Mouse (Mus musculus) intestine, postnatal 0 days (tissue): ENCODE results near the gene Dnah7c. TPM values are rescaled to one million over a fixed set of nuclear protein-coding genes. Genes with fewer than 3 reads are reported as not detected.

ENCODE experiments used
- ATAC-seq: fragments of 200-750 bp; cut with Nextera tagmentation; 2 replicates; pipeline ENCODE4 v1.8.0; 2017; ENCODE audit warnings: mild to moderate bottlenecking, moderate TSS enrichment, moderate library complexity
- H3K27ac ChIP-seq: fragments of 300-500 bp; sonication (generic); 2 replicates; pipeline ENCODE4 v1.5.1; 2014; ENCODE audit warnings: mild to moderate bottlenecking, low read depth, low read length, moderate library complexity
- H3K27me3 ChIP-seq: fragments of 300-500 bp; sonication (generic); replicated peaks from 2 replicates; pipeline ENCODE4 v1.6.1; 2014; ENCODE audit warnings: low read length, mixed read lengths; ENCODE audit not compliant: control insufficient read depth, insufficient read depth
- H3K36me3 ChIP-seq: fragments of 300-500 bp; sonication (generic); 2 replicates; pipeline ENCODE4 v1.6.1; 2014; ENCODE audit warnings: mild to moderate bottlenecking, moderate library complexity; ENCODE audit not compliant: control insufficient read depth, insufficient read depth
- H3K4me1 ChIP-seq: fragments of 300-500 bp; sonication (generic); replicated peaks from 2 replicates; pipeline ENCODE4 v1.6.1; 2014; ENCODE audit warnings: antibody characterized with exemption, low read length, mixed read lengths; ENCODE audit not compliant: control insufficient read depth, insufficient read depth
- H3K4me2 ChIP-seq: fragments of 300-500 bp; sonication (generic); replicated peaks from 2 replicates; pipeline ENCODE4 v1.6.1; 2014; ENCODE audit warnings: low read depth, mild to moderate bottlenecking, moderate library complexity
- H3K4me3 ChIP-seq: fragments of 300-500 bp; sonication (generic); 2 replicates; pipeline ENCODE4 v1.5.1; 2014; ENCODE audit warnings: low read depth, low read length
- H3K9ac ChIP-seq: fragments of 300-500 bp; sonication (generic); 2 replicates; pipeline ENCODE4 v1.6.1; 2014; ENCODE audit warnings: mild to moderate bottlenecking, low read depth, low read length
- H3K9me3 ChIP-seq: fragments of 300-500 bp; sonication (generic); 2 replicates; pipeline ENCODE4 v1.6.1; 2016; ENCODE audit warnings: mixed run types; ENCODE audit not compliant: control insufficient read depth
- CTCF ChIP-seq: sonication (generic); IDR thresholded peaks from 2 replicates; pipeline ENCODE4 v1.5.1; 2016; ENCODE audit warnings: low read depth, mild to moderate bottlenecking, control low read depth, antibody characterized with exemption, moderate library complexity
- WGBS: fragments of 180-500 bp; shearing (Covaris S2); extraction: QIAGEN DNeasy Blood & Tissue Kit; methylation state at CpG from one replicate; pipeline ENCODE4 v1.1.7; 2014; 5-methylcytosine and 5-hydroxymethylcytosine counted together
- polyA plus RNA-seq: library from polyadenylated mRNA; unstranded; fragments of >200 nt; fragmentation: Nextera tagmentation; extraction: Ambion mirVana; gene quantifications from 2 replicates; pipeline ENCODE4 v1.2.1, GENCODE M21; 2015

Dnah7c gene
- polyA plus RNA-seq, 1 experiment from 2014 or later, result not detected

GRCm38 (mm10) chr1:46817934-46818333 is 392.5 kb downstream of the Dnah7c start:
- ATAC-seq, result no peak
- H3K4me1 ChIP-seq, result no peaks in the 10 kb centered on the region
- H3K27me3 ChIP-seq, result no peaks in the 10 kb centered on the region
- 94% methylated on average over 5 of the region's 5 CpGs for WGBS
- H3K9ac ChIP-seq, result no peak overlapping the region
- no peaks in the 10 kb centered on the region for H3K36me3 ChIP-seq
- no peaks in the 10 kb centered on the region for H3K9me3 ChIP-seq
- H3K4me3 ChIP-seq, result no peak overlapping the region
- no peak overlapping the region for H3K4me2 ChIP-seq
- H3K27ac ChIP-seq, result no peak overlapping the region
- no peak for TF ChIP-seq CTCF

- Histone ChIP-seq H3K4me3 (no peak overlapping the region), H3K36me3 (no peaks in the 10 kb centered on the region), H3K27ac (no peak overlapping the region), H3K9me3 (no peaks in the 10 kb centered on the region), H3K4me2 (no peak overlapping the region), H3K4me1 (no peaks in the 10 kb centered on the region), H3K9ac (no peak overlapping the region), H3K27me3 (no peaks in the 10 kb centered on the region)
- ATAC-seq, result no peak
- TF ChIP-seq CTCF, result no peak
- 88% methylated on average over 4 of the region's 4 CpGs for WGBS
Measured at GRCm38 (mm10) chr1:46822256-46822972, 397.0 kb downstream of the Dnah7c start.

GRCm38 (mm10) chr1:46830066-46830843 is 404.9 kb downstream of the Dnah7c start:
- 87% methylated on average over 2 of the region's 2 CpGs for WGBS

GRCm38 (mm10) chr1:46831927-46832326 is 406.5 kb downstream of the Dnah7c start:
- Histone ChIP-seq H3K27me3 (no peaks in the 10 kb centered on the region), H3K36me3 (no peaks in the 10 kb centered on the region), H3K4me2 (no peak overlapping the region), H3K4me3 (no peak overlapping the region), H3K4me1 (no peaks in the 10 kb centered on the region), H3K9ac (no peak overlapping the region), H3K27ac (no peak overlapping the region), H3K9me3 (no peaks in the 10 kb centered on the region)
- 91% methylated on average over 5 of the region's 5 CpGs for WGBS
- ATAC-seq, result no peak
- TF ChIP-seq CTCF, result no peak

More at GRCm38 (mm10) chr1:46830066-46830843, 404.9 kb downstream of the Dnah7c start:
- no peaks in the 10 kb centered on the region for H3K27me3 ChIP-seq
- no peak for ATAC-seq
- no peaks in the 10 kb centered on the region for H3K36me3 ChIP-seq
- no peak overlapping the region for H3K9ac ChIP-seq
- H3K4me2 ChIP-seq, result no peak overlapping the region
- H3K4me3 ChIP-seq, result no peak overlapping the region
- no peaks in the 10 kb centered on the region for H3K4me1 ChIP-seq
- H3K9me3 ChIP-seq, result no peaks in the 10 kb centered on the region
- H3K27ac ChIP-seq, result no peak overlapping the region
- no peak for TF ChIP-seq CTCF

- Histone ChIP-seq H3K4me3 (no peak overlapping the region), H3K4me1 (no peaks in the 10 kb centered on the region), H3K27ac (no peak overlapping the region), H3K4me2 (no peak overlapping the region), H3K9me3 (no peaks in the 10 kb centered on the region), H3K36me3 (no peaks in the 10 kb centered on the region), H3K27me3 (no peaks in the 10 kb centered on the region), H3K9ac (no peak overlapping the region)
- WGBS, result 65% methylated on average over 4 of the region's 4 CpGs
- no peak for ATAC-seq
- TF ChIP-seq CTCF, result no peak
Measured at GRCm38 (mm10) chr1:46843406-46843805, 418.0 kb downstream of the Dnah7c start.

GRCm38 (mm10) chr1:46844281-46844680 is 418.9 kb downstream of the Dnah7c start:
- TF ChIP-seq CTCF, result no peak
- Histone ChIP-seq H3K4me1 (no peaks in the 10 kb centered on the region), H3K9me3 (no peaks in the 10 kb centered on the region), H3K9ac (no peak overlapping the region), H3K4me2 (no peak overlapping the region), H3K4me3 (no peak overlapping the region), H3K36me3 (no peaks in the 10 kb centered on the region), H3K27me3 (no peaks in the 10 kb centered on the region), H3K27ac (no peak overlapping the region)
- ATAC-seq, result no peak
- 91% methylated on average over 2 of the region's 2 CpGs for WGBS
